Mouse (Mus musculus): ENCODE measurements around the gene Tmem262. TPM values are rescaled to one million over a fixed set of nuclear protein-coding genes. Genes with fewer than 3 reads are reported as not detected.

The Tmem262 gene
- polyA plus RNA-seq, 1 experiment, result not detected

GRCm38 (mm10) chr19:6105586-6105985 is 25.8 kb downstream of the Tmem262 start, which contains the start of gene Naaladl1:
Naaladl1 (plus strand) TSS chr19:6105782.
- no peaks in the 10 kb centered on the region for H3K4me1 ChIP-seq (ENCODE audit: control insufficient read depth, insufficient read depth, insufficient read length, low read length)
- no peak within 1 kb of the TSS for H3K4me3 ChIP-seq (ENCODE audit: insufficient read depth, low read depth, low read length)
- no peak within 1 kb of the TSS for H3K27ac ChIP-seq (replicated peaks; ENCODE audit: low read depth, low read length)

- Histone ChIP-seq H3K4me1 (ENCODE audit: control insufficient read depth, insufficient read depth, insufficient read length, low read length) (no peaks in the 10 kb centered on the region; the same call in 1 of the 2 replicates), H3K27ac (replicated peaks; ENCODE audit: low read depth, low read length) (no peak overlapping the region), H3K4me3 (ENCODE audit: insufficient read depth, low read depth, low read length) (no peak overlapping the region)
These were observed 33.3 kb downstream of the Tmem262 start for GRCm38 (mm10) chr19:6113116-6113515.

- no peak overlapping the region for H3K4me3 ChIP-seq (ENCODE audit: insufficient read depth, low read depth, low read length)
- H3K4me1 ChIP-seq (ENCODE audit: control insufficient read depth, insufficient read depth, insufficient read length, low read length), result no peaks in the 10 kb centered on the region; the same call in 1 of the 2 replicates
- no peak overlapping the region for H3K27ac ChIP-seq (replicated peaks; ENCODE audit: low read depth, low read length)
These were observed 36.4 kb downstream of the Tmem262 start for GRCm38 (mm10) chr19:6116113-6116850.

- H3K27ac ChIP-seq (replicated peaks; ENCODE audit: low read depth, low read length), result no peak overlapping the region
- peak overlapping the region; percentile 84 for H3K4me3 ChIP-seq (ENCODE audit: insufficient read depth, low read depth, low read length)
- H3K4me1 ChIP-seq (ENCODE audit: control insufficient read depth, insufficient read depth, insufficient read length, low read length), result no peaks in the 10 kb centered on the region; the same call in 1 of the 2 replicates
These were observed 37.6 kb downstream of the Tmem262 start for GRCm38 (mm10) chr19:6117346-6117985.

GRCm38 (mm10) chr19:6117986-6118676 is 38.3 kb downstream of the Tmem262 start, which contains the start of gene Sac3d1:
Sac3d1 (minus strand) TSS chr19:6118650.
- Histone ChIP-seq H3K4me1 (ENCODE audit: control insufficient read depth, insufficient read depth, insufficient read length, low read length) (no peaks in the 10 kb centered on the region; the same call in 1 of the 2 replicates), H3K4me3 (ENCODE audit: insufficient read depth, low read depth, low read length) (peak within 1 kb of the TSS; percentile 84), H3K27ac (replicated peaks; ENCODE audit: low read depth, low read length) (peak within 1 kb of the TSS; percentile 69)

- Histone ChIP-seq H3K4me3 (ENCODE audit: insufficient read depth, low read depth, low read length) (peak overlapping the region; percentile 84), H3K27ac (replicated peaks; ENCODE audit: low read depth, low read length) (peak overlapping the region; percentile 52), H3K4me1 (ENCODE audit: control insufficient read depth, insufficient read depth, insufficient read length, low read length) (no peaks in the 10 kb centered on the region; the same call in 1 of the 2 replicates)
These were observed 38.9 kb downstream of the Tmem262 start for GRCm38 (mm10) chr19:6118677-6119185.

- H3K27ac ChIP-seq (replicated peaks; ENCODE audit: low read depth, low read length), result no peak overlapping the region
- H3K4me1 ChIP-seq (ENCODE audit: control insufficient read depth, insufficient read depth, insufficient read length, low read length), result no peaks in the 10 kb centered on the region
- H3K4me3 ChIP-seq (ENCODE audit: insufficient read depth, low read depth, low read length), result no peak overlapping the region
These were observed 41.9 kb downstream of the Tmem262 start for GRCm38 (mm10) chr19:6121761-6122160.

GRCm38 (mm10) chr19:6123330-6123729 is 43.5 kb downstream of the Tmem262 start:
- Histone ChIP-seq H3K4me3 (ENCODE audit: insufficient read depth, low read depth, low read length) (no peak overlapping the region), H3K27ac (replicated peaks; ENCODE audit: low read depth, low read length) (no peak overlapping the region), H3K4me1 (ENCODE audit: control insufficient read depth, insufficient read depth, insufficient read length, low read length) (no peaks in the 10 kb centered on the region)

- Histone ChIP-seq H3K4me3 (ENCODE audit: insufficient read depth, low read depth, low read length) (no peak overlapping the region), H3K4me1 (ENCODE audit: control insufficient read depth, insufficient read depth, insufficient read length, low read length) (no peaks in the 10 kb centered on the region), H3K27ac (replicated peaks; ENCODE audit: low read depth, low read length) (no peak overlapping the region)
These were observed 45.1 kb downstream of the Tmem262 start for GRCm38 (mm10) chr19:6124898-6125297.

- no peaks in the 10 kb centered on the region for H3K4me1 ChIP-seq (ENCODE audit: control insufficient read depth, insufficient read depth, insufficient read length, low read length)
- no peak overlapping the region for H3K4me3 ChIP-seq (ENCODE audit: insufficient read depth, low read depth, low read length)
- H3K27ac ChIP-seq (replicated peaks; ENCODE audit: low read depth, low read length), result no peak overlapping the region
These were observed 46.5 kb downstream of the Tmem262 start for GRCm38 (mm10) chr19:6126289-6126688.

GRCm38 (mm10) chr19:6126789-6127580 is 47.2 kb downstream of the Tmem262 start:
- Histone ChIP-seq H3K27ac (replicated peaks; ENCODE audit: low read depth, low read length) (no peak overlapping the region; the same call in 1 of the 2 replicates), H3K4me3 (ENCODE audit: insufficient read depth, low read depth, low read length) (peak overlapping the region; percentile 68), H3K4me1 (ENCODE audit: control insufficient read depth, insufficient read depth, insufficient read length, low read length) (no peaks in the 10 kb centered on the region)

GRCm38 (mm10) chr19:6127760-6128341 is 48.0 kb downstream of the Tmem262 start, which contains the start of gene Snx15:
Snx15 (minus strand) TSS chr19:6128304.
- Histone ChIP-seq H3K4me3 (ENCODE audit: insufficient read depth, low read depth, low read length) (peak within 1 kb of the TSS; percentile 68), H3K27ac (replicated peaks; ENCODE audit: low read depth, low read length) (peak within 1 kb of the TSS; percentile 86), H3K4me1 (ENCODE audit: control insufficient read depth, insufficient read depth, insufficient read length, low read length) (no peaks in the 10 kb centered on the region)

All from brown adipose tissue, adult 24 weeks (tissue).